Mouse (Mus musculus) layer of hippocampus, adult 9-11 months (tissue): Measurements from ENCODE around the gene Trdmt1.

Source experiments
- DNase-seq: peaks from one replicate; pipeline ENCODE4 v3.0.0; 2022

The Trdmt1 gene

GRCm38 (mm10) chr2:13556239-13556638 lies 11.8 kb upstream of the Trdmt1 start:
- no peak for DNase-seq

- DNase-seq, result no peak
Observed at GRCm38 (mm10) chr2:13553966-13554365, 9.5 kb upstream of the Trdmt1 start.

- DNase-seq, result peak; percentile 17
Observed at GRCm38 (mm10) chr2:13548749-13549148, 4.3 kb upstream of the Trdmt1 start.

GRCm38 (mm10) chr2:13543519-13544124 lies 846 bp downstream of the Trdmt1 start:
- no peak for DNase-seq

GRCm38 (mm10) chr2:13539860-13540259 lies 4.6 kb downstream of the Trdmt1 start:
- DNase-seq, result no peak

GRCm38 (mm10) chr2:13538704-13539377 lies 5.6 kb downstream of the Trdmt1 start:
- no peak for DNase-seq

GRCm38 (mm10) chr2:13538258-13538657 lies 6.2 kb downstream of the Trdmt1 start:
- no peak for DNase-seq

- no peak for DNase-seq
Observed at GRCm38 (mm10) chr2:13537733-13538132, 6.7 kb downstream of the Trdmt1 start.

- no peak for DNase-seq
Observed at GRCm38 (mm10) chr2:13536747-13537146, 7.7 kb downstream of the Trdmt1 start.

- DNase-seq, result no peak
Observed at GRCm38 (mm10) chr2:13530639-13531038, 13.8 kb downstream of the Trdmt1 start.

GRCm38 (mm10) chr2:13529253-13529933 lies 15.1 kb downstream of the Trdmt1 start:
- no peak for DNase-seq

GRCm38 (mm10) chr2:13527531-13527930 lies 16.9 kb downstream of the Trdmt1 start:
- DNase-seq, result no peak

- no peak for DNase-seq
Observed at GRCm38 (mm10) chr2:13527125-13527524, 17.3 kb downstream of the Trdmt1 start.

- no peak for DNase-seq
Observed at GRCm38 (mm10) chr2:13526205-13526604, 18.3 kb downstream of the Trdmt1 start.

- DNase-seq, result peak; percentile 80
Observed at GRCm38 (mm10) chr2:13523540-13524456, 20.7 kb downstream of the Trdmt1 start.

- no peak for DNase-seq
Observed at GRCm38 (mm10) chr2:13522106-13522505, 22.4 kb downstream of the Trdmt1 start.

GRCm38 (mm10) chr2:13514949-13515348 lies 29.5 kb downstream of the Trdmt1 start:
- DNase-seq, result no peak

GRCm38 (mm10) chr2:13502717-13503116 lies 41.8 kb downstream of the Trdmt1 start:
- DNase-seq, result no peak

GRCm38 (mm10) chr2:13501553-13501952 lies 42.9 kb downstream of the Trdmt1 start:
- no peak for DNase-seq

- no peak for DNase-seq
Observed at GRCm38 (mm10) chr2:13500298-13500999, 44.0 kb downstream of the Trdmt1 start.

- no peak for DNase-seq
Observed at GRCm38 (mm10) chr2:13499196-13499595, 45.3 kb downstream of the Trdmt1 start.

GRCm38 (mm10) chr2:13496087-13496486 lies 48.4 kb downstream of the Trdmt1 start:
- no peak for DNase-seq
